Mouse (Mus musculus): ENCODE measurements around the gene C530008M17Rik. TPM values are rescaled to one million over a fixed set of nuclear protein-coding genes. Genes with fewer than 3 reads are reported as not detected.
A peak's percentile ranks its signal among the peaks of the same experiment; 100 is the strongest.

Gene C530008M17Rik
- total RNA-seq, 2 experiments from 2014 or later: 0.97 to 2.4 TPM

GRCm38 (mm10) chr5:76697536-76697935 lies 41.2 kb downstream of the C530008M17Rik start:
- peak in 1 of 2 experiments; percentile 21 for DNase-seq
- intact Hi-C loops (cut with DNase I): no loop called here

GRCm38 (mm10) chr5:76698187-76698586 lies 41.9 kb downstream of the C530008M17Rik start:
- DNase-seq: no peak
- intact Hi-C loops (cut with DNase I): no loop called here

GRCm38 (mm10) chr5:76701127-76701853 lies 45.0 kb downstream of the C530008M17Rik start:
- intact Hi-C loops (cut with DNase I): no loop called here
- DNase-seq: no peak

GRCm38 (mm10) chr5:76702104-76702503 lies 45.8 kb downstream of the C530008M17Rik start:
- no peak for DNase-seq

GRCm38 (mm10) chr5:76702646-76703045 lies 46.3 kb downstream of the C530008M17Rik start:
- intact Hi-C loops (cut with DNase I): no loop called here
- no peak for DNase-seq

More at GRCm38 (mm10) chr5:76702104-76702503, 45.8 kb downstream of the C530008M17Rik start:
- intact Hi-C loops (cut with DNase I): no loop called here

- no peak for DNase-seq
- intact Hi-C loops (cut with DNase I): no loop called here
These were observed 49.2 kb downstream of the C530008M17Rik start for GRCm38 (mm10) chr5:76705307-76706173.

- intact Hi-C loops (cut with DNase I): no loop called here
- no peak for DNase-seq
These were observed 50.8 kb downstream of the C530008M17Rik start for GRCm38 (mm10) chr5:76707072-76707471.

GRCm38 (mm10) chr5:76708004-76708403 lies 51.7 kb downstream of the C530008M17Rik start:
- DNase-seq: no peak
- intact Hi-C loops (cut with DNase I): no loop called here

- DNase-seq: no peak
These were observed 57.4 kb downstream of the C530008M17Rik start for GRCm38 (mm10) chr5:76713743-76714142.

GRCm38 (mm10) chr5:76719954-76720353 lies 63.6 kb downstream of the C530008M17Rik start:
- DNase-seq: no peak
- intact Hi-C loops (cut with DNase I): no loop called here

More at GRCm38 (mm10) chr5:76713743-76714142, 57.4 kb downstream of the C530008M17Rik start:
- intact Hi-C loops (cut with DNase I): no loop called here

- no peak for DNase-seq
- intact Hi-C loops (cut with DNase I): no loop called here
These were observed 68.6 kb downstream of the C530008M17Rik start for GRCm38 (mm10) chr5:76724878-76725277.

GRCm38 (mm10) chr5:76726518-76727103 lies 70.3 kb downstream of the C530008M17Rik start:
- intact Hi-C loops (cut with DNase I): no loop called here

GRCm38 (mm10) chr5:76733055-76733641 lies 76.8 kb downstream of the C530008M17Rik start:
- DNase-seq: no peak
- intact Hi-C loops (cut with DNase I): no loop called here

More at GRCm38 (mm10) chr5:76726518-76727103, 70.3 kb downstream of the C530008M17Rik start:
- no peak for DNase-seq

- intact Hi-C loops (cut with DNase I): no loop called here
- DNase-seq: no peak
These were observed 85.2 kb downstream of the C530008M17Rik start for GRCm38 (mm10) chr5:76741463-76741862.

GRCm38 (mm10) chr5:76742076-76742475 lies 85.8 kb downstream of the C530008M17Rik start:
- intact Hi-C loops (cut with DNase I): no loop called here
- DNase-seq: no peak

- DNase-seq: no peak
- intact Hi-C loops (cut with DNase I): no loop called here
These were observed 88.5 kb downstream of the C530008M17Rik start for GRCm38 (mm10) chr5:76744737-76745209.

- DNase-seq: no peak
- intact Hi-C loops (cut with DNase I): no loop called here
These were observed 91.5 kb downstream of the C530008M17Rik start for GRCm38 (mm10) chr5:76747851-76748250.

GRCm38 (mm10) chr5:76752351-76752750 lies 96.0 kb downstream of the C530008M17Rik start:
- intact Hi-C loops (cut with DNase I): no loop called here
- no peak for DNase-seq

GRCm38 (mm10) chr5:76760349-76760748 lies 104.0 kb downstream of the C530008M17Rik start:
- intact Hi-C loops (cut with DNase I): loop anchor here (10.0 kb wide), 1 partner anchor 106 kb away; the partner anchor contains the start of gene C530008M17Rik
- no peak for DNase-seq

- intact Hi-C loops (cut with DNase I): loop anchor here (10.0 kb wide), 1 partner anchor 107 kb away; the partner anchor contains the start of gene C530008M17Rik
- DNase-seq: no peak
These were observed 105.9 kb downstream of the C530008M17Rik start for GRCm38 (mm10) chr5:76762030-76762698.
